Mouse (Mus musculus): ENCODE measurements at regions not wholly inside any gene's neighbourhood (a gene's known extent, or its start where the extent isn't known, plus 50 kb on each side); places are given as distances from the start of the nearest gene placed in this dataset.
A peak's percentile ranks its signal among the peaks of the same experiment; 100 is the strongest.

GRCm38 (mm10) chr4:72534563-72534962, 317.9 kb downstream of the Aldoart1 start:
- no peak overlapping the region for H3K27ac ChIP-seq (replicated peaks; ENCODE audit: insufficient read depth, low read depth, low read length)
- no peaks in the 10 kb centered on the region for H3K4me1 ChIP-seq (ENCODE audit: control insufficient read depth, insufficient read depth, low read length)
- no peak overlapping the region for H3K9ac ChIP-seq (ENCODE audit: low read depth, low read length)
- H3K36me3 ChIP-seq (ENCODE audit: control insufficient read depth, insufficient read depth, low read length): no peaks in the 10 kb centered on the region
- no peak overlapping the region for H3K4me3 ChIP-seq (ENCODE audit: insufficient read depth, low read depth, low read length)
- H3K27me3 ChIP-seq (ENCODE audit: control insufficient read depth, insufficient read depth, low read length): no peaks in the 10 kb centered on the region
- H3K79me2 ChIP-seq (ENCODE audit: control insufficient read depth, insufficient read depth, low read length): no peaks in the 10 kb centered on the region
- TF ChIP-seq POLR2A (IDR thresholded peaks at IDR 0.05; ENCODE audit: extremely low read depth, insufficient read depth, low read length) (no peak), CTCF (IDR thresholded peaks at IDR 0.05; ENCODE audit: low read depth, low read length) (no peak)
- no peak for DNase-seq (ENCODE audit: extremely low read depth, low read depth, low spot score)
- WGBS: 67% methylated on average over 1 of the region's 1 CpGs

- Histone ChIP-seq H3K27ac (replicated peaks; ENCODE audit: insufficient read depth, low read depth, low read length) (no peak overlapping the region), H3K79me2 (ENCODE audit: control insufficient read depth, insufficient read depth, low read length) (no peaks in the 10 kb centered on the region), H3K4me1 (ENCODE audit: control insufficient read depth, insufficient read depth, low read length) (no peaks in the 10 kb centered on the region), H3K4me3 (ENCODE audit: insufficient read depth, low read depth, low read length) (no peak overlapping the region), H3K36me3 (ENCODE audit: control insufficient read depth, insufficient read depth, low read length) (no peaks in the 10 kb centered on the region), H3K9ac (ENCODE audit: low read depth, low read length) (no peak overlapping the region), H3K27me3 (ENCODE audit: control insufficient read depth, insufficient read depth, low read length) (no peaks in the 10 kb centered on the region)
- DNase-seq (ENCODE audit: extremely low read depth, low read depth, low spot score): no peak
- TF ChIP-seq POLR2A (IDR thresholded peaks at IDR 0.05; ENCODE audit: extremely low read depth, insufficient read depth, low read length): no peak
- no peak for TF ChIP-seq CTCF (IDR thresholded peaks at IDR 0.05; ENCODE audit: low read depth, low read length)
These were observed 323.9 kb upstream of the Tle1 start for GRCm38 (mm10) chr4:72524630-72525029.

GRCm38 (mm10) chr4:72524100-72524499, 323.4 kb upstream of the Tle1 start:
- Histone ChIP-seq H3K36me3 (ENCODE audit: control insufficient read depth, insufficient read depth, low read length) (no peaks in the 10 kb centered on the region), H3K79me2 (ENCODE audit: control insufficient read depth, insufficient read depth, low read length) (no peaks in the 10 kb centered on the region), H3K9ac (ENCODE audit: low read depth, low read length) (no peak overlapping the region), H3K4me3 (ENCODE audit: insufficient read depth, low read depth, low read length) (no peak overlapping the region), H3K27me3 (ENCODE audit: control insufficient read depth, insufficient read depth, low read length) (no peaks in the 10 kb centered on the region), H3K4me1 (ENCODE audit: control insufficient read depth, insufficient read depth, low read length) (no peaks in the 10 kb centered on the region), H3K27ac (replicated peaks; ENCODE audit: insufficient read depth, low read depth, low read length) (no peak overlapping the region)
- TF ChIP-seq POLR2A (IDR thresholded peaks at IDR 0.05; ENCODE audit: extremely low read depth, insufficient read depth, low read length) (no peak), CTCF (IDR thresholded peaks at IDR 0.05; ENCODE audit: low read depth, low read length) (no peak)
- 72% methylated on average over 1 of the region's 1 CpGs for WGBS
- peak; percentile 15 for DNase-seq (ENCODE audit: extremely low read depth, low read depth, low spot score)

- Histone ChIP-seq H3K79me2 (ENCODE audit: control insufficient read depth, insufficient read depth, low read length) (no peaks in the 10 kb centered on the region), H3K27me3 (ENCODE audit: control insufficient read depth, insufficient read depth, low read length) (no peaks in the 10 kb centered on the region), H3K9ac (ENCODE audit: low read depth, low read length) (no peak overlapping the region), H3K36me3 (ENCODE audit: control insufficient read depth, insufficient read depth, low read length) (no peaks in the 10 kb centered on the region), H3K4me1 (ENCODE audit: control insufficient read depth, insufficient read depth, low read length) (no peaks in the 10 kb centered on the region), H3K4me3 (ENCODE audit: insufficient read depth, low read depth, low read length) (no peak overlapping the region), H3K27ac (replicated peaks; ENCODE audit: insufficient read depth, low read depth, low read length) (no peak overlapping the region)
- TF ChIP-seq POLR2A (IDR thresholded peaks at IDR 0.05; ENCODE audit: extremely low read depth, insufficient read depth, low read length) (no peak), CTCF (IDR thresholded peaks at IDR 0.05; ENCODE audit: low read depth, low read length) (no peak)
- 53% methylated on average over 1 of the region's 1 CpGs for WGBS
- DNase-seq (ENCODE audit: extremely low read depth, low read depth, low spot score): no peak
These were observed 310.5 kb upstream of the Tle1 start for GRCm38 (mm10) chr4:72511220-72511619.

- no peak overlapping the region for H3K4me3 ChIP-seq (ENCODE audit: insufficient read depth, low read depth, low read length)
- TF ChIP-seq CTCF (IDR thresholded peaks at IDR 0.05; ENCODE audit: low read depth, low read length) (no peak), POLR2A (IDR thresholded peaks at IDR 0.05; ENCODE audit: extremely low read depth, insufficient read depth, low read length) (no peak)
- WGBS: 94% methylated on average over 1 of the region's 1 CpGs
- no peaks in the 10 kb centered on the region for H3K79me2 ChIP-seq (ENCODE audit: control insufficient read depth, insufficient read depth, low read length)
- no peaks in the 10 kb centered on the region for H3K36me3 ChIP-seq (ENCODE audit: control insufficient read depth, insufficient read depth, low read length)
- no peaks in the 10 kb centered on the region for H3K4me1 ChIP-seq (ENCODE audit: control insufficient read depth, insufficient read depth, low read length)
- no peak for DNase-seq (ENCODE audit: extremely low read depth, low read depth, low spot score)
- H3K27me3 ChIP-seq (ENCODE audit: control insufficient read depth, insufficient read depth, low read length): no peaks in the 10 kb centered on the region
- no peak overlapping the region for H3K27ac ChIP-seq (replicated peaks; ENCODE audit: insufficient read depth, low read depth, low read length)
- H3K9ac ChIP-seq (ENCODE audit: low read depth, low read length): no peak overlapping the region
These were observed 281.0 kb upstream of the Tle1 start for GRCm38 (mm10) chr4:72481748-72482147.

GRCm38 (mm10) chr4:72480535-72480934, 279.8 kb upstream of the Tle1 start:
- no peak for DNase-seq (ENCODE audit: extremely low read depth, low read depth, low spot score)
- WGBS: 77% methylated on average over 3 of the region's 3 CpGs
- no peak overlapping the region for H3K9ac ChIP-seq (ENCODE audit: low read depth, low read length)
- no peak overlapping the region for H3K4me3 ChIP-seq (ENCODE audit: insufficient read depth, low read depth, low read length)
- H3K27me3 ChIP-seq (ENCODE audit: control insufficient read depth, insufficient read depth, low read length): no peaks in the 10 kb centered on the region
- no peaks in the 10 kb centered on the region for H3K4me1 ChIP-seq (ENCODE audit: control insufficient read depth, insufficient read depth, low read length)
- no peak overlapping the region for H3K27ac ChIP-seq (replicated peaks; ENCODE audit: insufficient read depth, low read depth, low read length)
- no peaks in the 10 kb centered on the region for H3K36me3 ChIP-seq (ENCODE audit: control insufficient read depth, insufficient read depth, low read length)
- no peaks in the 10 kb centered on the region for H3K79me2 ChIP-seq (ENCODE audit: control insufficient read depth, insufficient read depth, low read length)
- TF ChIP-seq CTCF (IDR thresholded peaks at IDR 0.05; ENCODE audit: low read depth, low read length) (no peak), POLR2A (IDR thresholded peaks at IDR 0.05; ENCODE audit: extremely low read depth, insufficient read depth, low read length) (no peak)
